Mouse (Mus musculus): ENCODE data around the gene Cdk8.

- TF ChIP-seq ZNF384 (IDR thresholded peaks at IDR 0.05; ENCODE audit: low read depth, low read length), result no peak
- TF ChIP-seq CHD2 (IDR thresholded peaks at IDR 0.05; ENCODE audit: low read depth, low read length), result no peak
- no peak for TF ChIP-seq HCFC1 (IDR thresholded peaks at IDR 0.05; ENCODE audit: borderline replicate concordance, insufficient read depth, low read length)
These were observed 57.0 kb downstream of the Cdk8 start for GRCm38 (mm10) chr5:146288048-146288501.
